Mouse (Mus musculus) T-helper 1 cell (primary cell): ENCODE data around the gene Rexo4.

ENCODE experiments used
- in situ Hi-C: fragments of 300-600 bp; cut with MboI, MseI; formaldehyde crosslinking; loops from one replicate; pipeline ENCODE4 v1.15.1; 2025; ENCODE audit warnings: high pct_unique_total_duplicates

Rexo4 gene

DNA sequence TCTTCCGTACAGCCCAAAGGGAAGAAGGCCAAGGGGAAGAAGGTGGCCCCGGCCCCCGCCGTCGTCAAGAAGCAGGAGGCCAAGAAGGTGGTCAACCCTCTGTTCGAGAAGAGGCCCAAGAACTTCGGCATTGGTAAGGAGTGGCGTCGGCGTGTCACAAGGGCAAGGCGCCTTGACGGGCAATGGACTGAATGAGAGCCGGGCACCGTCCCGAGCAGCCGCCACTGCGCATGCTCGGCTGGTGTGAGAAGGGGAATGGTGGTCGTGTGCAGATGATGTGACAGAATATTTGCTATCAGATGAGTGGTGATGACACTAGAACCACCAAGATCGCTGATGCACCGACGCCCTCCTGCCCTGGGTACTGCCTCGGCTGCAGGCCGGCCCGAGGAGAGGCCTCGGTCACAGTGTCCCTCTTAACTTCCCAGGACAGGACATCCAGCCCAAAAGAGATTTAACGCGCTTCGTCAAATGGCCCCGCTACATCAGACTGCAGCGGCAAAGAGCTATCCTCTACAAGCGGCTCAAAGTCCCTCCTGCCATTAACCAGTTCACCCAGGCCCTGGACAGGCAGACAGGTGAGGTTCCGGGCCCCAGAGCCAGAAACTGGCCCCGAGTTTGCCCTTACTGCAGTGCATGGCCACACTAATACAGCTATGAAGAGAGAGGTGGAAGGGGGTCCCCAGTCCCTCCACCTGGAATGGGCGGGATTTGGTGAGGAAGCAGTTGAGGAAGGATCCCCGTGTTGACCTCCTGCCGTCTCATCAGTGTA, 53.0 kb downstream of the Rexo4 start:
- in situ Hi-C loops = no loop called here

GRCm38 (mm10) chr2:26910124-26910993, 53.8 kb downstream of the Rexo4 start, which contains the start of the genes Med22 and Rpl7a:
TSS of gene Med22 (minus strand) at chr2:26910677.
TSS of gene Rpl7a (plus strand) at chr2:26910764.
- in situ Hi-C loops = no loop called here

DNA sequence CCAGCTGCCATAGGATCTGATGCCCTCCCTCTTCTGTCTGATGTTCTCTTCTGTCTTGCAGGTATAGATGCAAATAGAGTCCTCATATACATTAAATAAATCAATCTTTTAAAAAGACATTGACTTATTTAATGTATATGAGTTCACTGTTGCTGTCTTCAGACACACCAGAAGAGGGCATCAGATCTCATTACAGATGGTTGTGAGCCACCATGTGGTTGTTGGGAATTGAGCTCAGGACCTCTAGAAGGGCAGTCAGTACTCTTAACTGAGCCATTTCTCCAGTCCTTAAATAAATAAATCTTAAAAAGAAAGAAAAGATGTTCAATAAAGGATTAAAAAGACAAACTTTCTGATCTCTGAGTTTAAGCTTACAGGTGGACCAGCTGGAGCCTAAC, 54.8 kb downstream of the Rexo4 start:
- in situ Hi-C loops = no loop called here

GRCm38 (mm10) chr2:26908710-26909386, 55.3 kb downstream of the Rexo4 start:
- in situ Hi-C loops = no loop called here

DNA sequence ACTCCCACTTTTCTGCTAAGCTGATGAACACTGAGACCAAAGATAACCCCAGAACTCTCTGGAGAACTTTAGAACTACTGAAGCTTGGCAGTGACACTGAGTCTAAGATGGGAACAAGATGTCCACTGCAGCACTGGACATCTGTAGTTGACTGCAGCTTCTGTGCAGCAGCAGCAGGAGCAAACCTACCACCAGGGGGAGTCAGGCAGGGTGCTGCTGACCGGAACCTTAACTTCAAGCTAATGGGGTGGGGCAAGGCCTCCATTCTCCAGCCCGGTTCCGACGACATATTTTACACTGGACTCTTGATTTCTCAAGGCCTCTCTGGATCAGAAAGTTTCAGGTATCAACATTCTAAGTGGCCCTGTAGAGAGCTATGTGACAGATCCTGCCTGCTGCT, 57.1 kb downstream of the Rexo4 start:
- in situ Hi-C loops = no loop called here

- in situ Hi-C loops = no loop called here
Observed at GRCm38 (mm10) chr2:26906431-26906830, 57.8 kb downstream of the Rexo4 start.

- in situ Hi-C loops = no loop called here
Observed at GRCm38 (mm10) chr2:26905936-26906335, 58.2 kb downstream of the Rexo4 start.
